Mouse (Mus musculus): ENCODE measurements at regions not wholly inside any gene's neighbourhood (a gene's known extent, or its start where the extent isn't known, plus 50 kb on each side); places are given as distances from the start of the nearest gene placed in this dataset.

DNA sequence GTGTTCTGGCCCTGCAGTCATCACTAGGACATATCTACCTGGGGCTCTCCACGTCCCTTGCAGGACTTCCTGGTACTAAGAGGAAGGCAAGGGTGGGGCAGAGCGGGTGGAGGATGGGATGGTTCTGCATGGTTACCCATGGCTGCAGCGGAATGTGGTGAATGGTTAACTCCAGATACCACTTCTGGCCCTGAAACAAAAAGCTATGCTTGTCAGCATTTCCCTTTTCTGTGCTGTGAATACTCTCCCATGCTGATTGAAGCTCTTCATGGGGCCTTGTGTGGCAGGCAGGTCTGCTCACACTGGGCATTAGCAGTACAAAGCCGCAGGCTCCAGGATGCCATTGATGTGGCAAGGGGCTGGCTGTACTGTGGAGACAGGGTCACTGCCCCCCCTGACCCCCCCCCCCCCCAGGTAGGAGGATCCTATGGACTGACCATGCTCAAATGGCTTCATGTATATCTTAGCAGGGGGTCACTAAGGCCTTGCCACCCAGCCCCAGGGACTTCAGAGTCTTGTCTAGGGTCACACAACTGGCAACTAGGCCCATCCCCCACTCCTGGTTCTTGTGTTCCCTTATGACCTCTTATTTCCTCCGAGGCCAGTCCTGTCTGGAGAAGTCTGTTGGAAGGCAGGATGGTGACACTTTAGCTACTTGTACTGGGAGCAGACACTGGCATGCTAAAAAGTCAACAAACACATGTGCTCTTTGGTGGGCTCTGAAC lies 120.0 kb upstream of the Id2 start:
- Histone ChIP-seq H3K9me3 (replicated peaks; ENCODE audit: control insufficient read depth, low read length) (no peaks in the 10 kb centered on the region), H3K4me1 (ENCODE audit: control insufficient read depth, low read depth, low read length) (peaks cover 8% of the 10 kb centered on the region; the same call in 1 of the 2 replicates), H3K4me2 (ENCODE audit: low read depth, low read length) (no peak overlapping the region), H3K36me3 (ENCODE audit: control insufficient read depth, insufficient read depth) (no peaks in the 10 kb centered on the region), H3K27me3 (ENCODE audit: control insufficient read depth, insufficient read depth, low read depth, low read length) (no peaks in the 10 kb centered on the region), H3K27ac (ENCODE audit: low read length) (peak overlapping the region; percentile 29; the same call in 1 of the 2 replicates), H3K4me3 (ENCODE audit: low read depth, low read length) (no peak overlapping the region), H3K9ac (ENCODE audit: low read depth, low read length) (no peak overlapping the region)
- 29% methylated on average over 5 of the region's 5 CpGs for WGBS (ENCODE audit: insufficient replicate concordance)
- ATAC-seq (ENCODE audit: low read depth) = peak; percentile 78

DNA sequence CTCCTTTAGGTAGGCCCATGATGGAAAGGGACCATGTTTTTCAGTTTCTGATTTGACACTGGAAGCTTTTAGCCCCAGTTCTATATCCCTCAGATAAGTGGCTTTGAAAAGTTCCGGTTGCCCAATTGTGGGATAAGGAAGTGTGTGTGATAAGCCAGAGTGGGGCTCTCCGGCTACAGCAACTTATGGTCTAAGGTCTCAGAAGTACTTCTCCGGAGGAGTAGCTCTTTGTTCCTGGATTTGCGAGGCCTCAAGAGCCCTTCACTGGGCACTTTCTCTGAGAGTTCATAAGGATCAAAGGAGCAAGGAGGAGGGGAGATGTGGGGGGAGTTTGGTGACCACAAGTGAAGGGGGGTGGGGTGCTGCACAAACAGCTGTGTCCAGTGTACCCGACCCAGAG lies 118.3 kb upstream of the Id2 start:
- WGBS (ENCODE audit: insufficient replicate concordance) = 27% methylated on average over 5 of the region's 5 CpGs
- no peak for ATAC-seq (ENCODE audit: low read depth)
- H3K9ac ChIP-seq (ENCODE audit: low read depth, low read length) = no peak overlapping the region
- no peak overlapping the region for H3K27ac ChIP-seq (ENCODE audit: low read length)
- no peaks in the 10 kb centered on the region for H3K27me3 ChIP-seq (ENCODE audit: control insufficient read depth, insufficient read depth, low read depth, low read length)
- no peaks in the 10 kb centered on the region for H3K9me3 ChIP-seq (replicated peaks; ENCODE audit: control insufficient read depth, low read length)
- H3K36me3 ChIP-seq (ENCODE audit: control insufficient read depth, insufficient read depth) = no peaks in the 10 kb centered on the region
- peaks cover 8% of the 10 kb centered on the region; the same call in 1 of the 2 replicates for H3K4me1 ChIP-seq (ENCODE audit: control insufficient read depth, low read depth, low read length)
- no peak overlapping the region for H3K4me3 ChIP-seq (ENCODE audit: low read depth, low read length)
- no peak overlapping the region for H3K4me2 ChIP-seq (ENCODE audit: low read depth, low read length)

GRCm38 (mm10) chr12:25213782-25214478 lies 117.0 kb upstream of the Id2 start:
- Histone ChIP-seq H3K36me3 (ENCODE audit: control insufficient read depth, insufficient read depth) (no peaks in the 10 kb centered on the region), H3K9ac (ENCODE audit: low read depth, low read length) (no peak overlapping the region), H3K4me1 (ENCODE audit: control insufficient read depth, low read depth, low read length) (peaks cover 14% of the 10 kb centered on the region), H3K27me3 (ENCODE audit: control insufficient read depth, insufficient read depth, low read depth, low read length) (no peaks in the 10 kb centered on the region), H3K9me3 (replicated peaks; ENCODE audit: control insufficient read depth, low read length) (no peaks in the 10 kb centered on the region), H3K27ac (ENCODE audit: low read length) (no peak overlapping the region), H3K4me3 (ENCODE audit: low read depth, low read length) (no peak overlapping the region), H3K4me2 (ENCODE audit: low read depth, low read length) (no peak overlapping the region)
- no peak for ATAC-seq (ENCODE audit: low read depth)
- 62% methylated on average over 11 of the region's 11 CpGs for WGBS (ENCODE audit: insufficient replicate concordance)

DNA sequence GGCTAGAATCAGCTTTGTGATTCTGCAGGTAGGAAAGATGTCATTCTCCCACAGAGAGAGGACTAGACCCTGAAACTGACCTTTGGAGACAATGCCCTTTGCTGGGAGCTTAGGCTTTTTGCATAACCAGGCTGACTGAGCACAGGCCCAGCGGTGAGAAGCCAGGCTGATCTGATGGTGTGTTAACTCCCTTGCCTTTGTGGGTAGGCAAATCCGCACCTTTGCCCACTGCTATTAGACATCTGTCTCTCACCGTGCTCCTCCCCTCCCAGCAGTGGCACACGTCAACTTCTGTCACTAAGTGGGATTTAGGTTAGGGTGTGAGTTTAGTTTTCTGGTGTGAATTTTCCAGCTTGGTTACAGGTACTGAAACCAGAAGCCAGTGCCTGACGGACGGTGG lies 114.4 kb upstream of the Id2 start:
- H3K4me3 ChIP-seq (ENCODE audit: low read depth, low read length) = no peak overlapping the region
- no peaks in the 10 kb centered on the region for H3K9me3 ChIP-seq (replicated peaks; ENCODE audit: control insufficient read depth, low read length)
- no peak for ATAC-seq (ENCODE audit: low read depth)
- H3K4me1 ChIP-seq (ENCODE audit: control insufficient read depth, low read depth, low read length) = peaks cover 8% of the 10 kb centered on the region
- no peaks in the 10 kb centered on the region for H3K36me3 ChIP-seq (ENCODE audit: control insufficient read depth, insufficient read depth)
- no peak overlapping the region for H3K9ac ChIP-seq (ENCODE audit: low read depth, low read length)
- H3K27ac ChIP-seq (ENCODE audit: low read length) = no peak overlapping the region
- WGBS (ENCODE audit: insufficient replicate concordance) = 68% methylated on average over 6 of the region's 6 CpGs
- H3K27me3 ChIP-seq (ENCODE audit: control insufficient read depth, insufficient read depth, low read depth, low read length) = no peaks in the 10 kb centered on the region
- no peak overlapping the region for H3K4me2 ChIP-seq (ENCODE audit: low read depth, low read length)

- 60% methylated on average over 3 of the region's 3 CpGs for WGBS (ENCODE audit: insufficient replicate concordance)
- no peak for ATAC-seq (ENCODE audit: low read depth)
- Histone ChIP-seq H3K4me2 (ENCODE audit: low read depth, low read length) (no peak overlapping the region), H3K27ac (ENCODE audit: low read length) (no peak overlapping the region), H3K4me3 (ENCODE audit: low read depth, low read length) (no peak overlapping the region), H3K4me1 (ENCODE audit: control insufficient read depth, low read depth, low read length) (peaks cover 8% of the 10 kb centered on the region), H3K9ac (ENCODE audit: low read depth, low read length) (no peak overlapping the region), H3K36me3 (ENCODE audit: control insufficient read depth, insufficient read depth) (no peaks in the 10 kb centered on the region), H3K27me3 (ENCODE audit: control insufficient read depth, insufficient read depth, low read depth, low read length) (no peaks in the 10 kb centered on the region), H3K9me3 (replicated peaks; ENCODE audit: control insufficient read depth, low read length) (no peaks in the 10 kb centered on the region)
These were observed 113.7 kb upstream of the Id2 start for GRCm38 (mm10) chr12:25210597-25210996.

GRCm38 (mm10) chr12:25209333-25209728 lies 112.4 kb upstream of the Id2 start:
- no peaks in the 10 kb centered on the region for H3K27me3 ChIP-seq (ENCODE audit: control insufficient read depth, insufficient read depth, low read depth, low read length)
- no peaks in the 10 kb centered on the region for H3K36me3 ChIP-seq (ENCODE audit: control insufficient read depth, insufficient read depth)
- peaks cover 8% of the 10 kb centered on the region for H3K4me1 ChIP-seq (ENCODE audit: control insufficient read depth, low read depth, low read length)
- WGBS (ENCODE audit: insufficient replicate concordance) = 56% methylated on average over 4 of the region's 4 CpGs
- no peaks in the 10 kb centered on the region for H3K9me3 ChIP-seq (replicated peaks; ENCODE audit: control insufficient read depth, low read length)
- H3K27ac ChIP-seq (ENCODE audit: low read length) = no peak overlapping the region
- H3K4me2 ChIP-seq (ENCODE audit: low read depth, low read length) = no peak overlapping the region
- H3K4me3 ChIP-seq (ENCODE audit: low read depth, low read length) = no peak overlapping the region
- no peak for ATAC-seq (ENCODE audit: low read depth)
- H3K9ac ChIP-seq (ENCODE audit: low read depth, low read length) = no peak overlapping the region

- Histone ChIP-seq H3K9me3 (replicated peaks; ENCODE audit: control insufficient read depth, low read length) (no peaks in the 10 kb centered on the region), H3K4me3 (ENCODE audit: low read depth, low read length) (no peak overlapping the region), H3K27me3 (ENCODE audit: control insufficient read depth, insufficient read depth, low read depth, low read length) (no peaks in the 10 kb centered on the region), H3K9ac (ENCODE audit: low read depth, low read length) (no peak overlapping the region), H3K4me1 (ENCODE audit: control insufficient read depth, low read depth, low read length) (peaks cover 8% of the 10 kb centered on the region), H3K36me3 (ENCODE audit: control insufficient read depth, insufficient read depth) (no peaks in the 10 kb centered on the region), H3K4me2 (ENCODE audit: low read depth, low read length) (no peak overlapping the region), H3K27ac (ENCODE audit: low read length) (no peak overlapping the region)
- 12% methylated on average over 11 of the region's 11 CpGs for WGBS (ENCODE audit: insufficient replicate concordance)
- peak; percentile 41; the same call in 1 of the 2 replicates for ATAC-seq (ENCODE audit: low read depth)
These were observed 111.9 kb upstream of the Id2 start for GRCm38 (mm10) chr12:25208670-25209332.

DNA sequence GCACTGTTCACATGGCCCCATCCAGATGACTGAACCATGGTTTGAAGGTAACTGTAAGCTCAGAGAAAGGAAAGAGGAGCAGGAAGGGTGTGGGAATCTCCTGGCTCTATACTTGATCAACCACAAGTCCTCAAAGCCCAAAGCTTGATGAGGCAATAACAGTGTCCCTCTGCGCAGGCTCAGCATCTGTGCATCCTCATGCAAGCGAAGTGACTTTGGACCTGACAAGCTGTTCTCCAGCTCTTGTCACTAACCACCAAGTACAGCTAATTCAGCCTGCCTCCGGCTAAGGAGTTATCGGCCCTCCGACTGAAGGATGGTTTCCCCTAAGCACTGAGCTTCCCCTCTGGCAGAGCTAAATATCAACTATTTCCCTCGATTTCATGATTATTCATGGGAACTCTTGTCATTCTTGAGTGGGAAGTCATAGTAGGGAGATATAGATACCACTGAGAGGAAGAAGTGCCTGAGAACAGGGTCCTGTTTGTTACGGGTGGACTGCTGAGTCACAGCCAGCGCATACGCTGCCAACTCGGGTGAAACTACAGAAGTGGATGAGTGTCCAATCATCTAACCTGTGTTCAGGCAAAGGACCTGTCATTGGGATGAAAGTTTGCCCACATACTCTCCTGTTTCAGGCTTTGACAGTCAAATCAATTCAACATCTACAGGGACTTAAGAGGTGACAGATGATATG lies 106.6 kb upstream of the Id2 start:
- no peak overlapping the region for H3K9ac ChIP-seq (ENCODE audit: low read depth, low read length)
- ATAC-seq (ENCODE audit: low read depth) = no peak
- H3K4me2 ChIP-seq (ENCODE audit: low read depth, low read length) = no peak overlapping the region
- H3K4me1 ChIP-seq (ENCODE audit: control insufficient read depth, low read depth, low read length) = no peaks in the 10 kb centered on the region
- no peaks in the 10 kb centered on the region for H3K27me3 ChIP-seq (ENCODE audit: control insufficient read depth, insufficient read depth, low read depth, low read length)
- H3K9me3 ChIP-seq (replicated peaks; ENCODE audit: control insufficient read depth, low read length) = no peaks in the 10 kb centered on the region
- no peaks in the 10 kb centered on the region for H3K36me3 ChIP-seq (ENCODE audit: control insufficient read depth, insufficient read depth)
- no peak overlapping the region for H3K4me3 ChIP-seq (ENCODE audit: low read depth, low read length)
- 48% methylated on average over 10 of the region's 10 CpGs for WGBS (ENCODE audit: insufficient replicate concordance)
- H3K27ac ChIP-seq (ENCODE audit: low read length) = no peak overlapping the region
